In genomic region chrX:8102213-8102668, GRCm38 (mm10) we compare ENCODE assay signal across 21 mouse cellular contexts. TPM values are rescaled to one million over a fixed set of nuclear protein-coding genes. Genes with fewer than 3 reads are reported as not detected.
DNase-seq lines count a peak whose midpoint lies in the region; ATAC-seq lines count a peak whose summit lies in the region.
"Had no signal": no experiment of that assay in that cellular context is flagged by ENCODE, and none has a peak within 500 bp of the region (broad histone marks: within the 10 kb centered on the region; RNA-seq: fewer than 3 reads in every experiment).

No protein-coding gene starts in this region.

- DNase-seq in adrenal gland, postnatal 14 days = peak; percentile 14
- no peak for DNase-seq in adrenal gland, postnatal 25 days
- DNase-seq in 416B (ENCODE audit: low read depth) = peak; percentile 92
- DNase-seq in c-Kit-positive CD71-positive TER-119-positive erythroid progenitor cells, embryonic 14.5 days (ENCODE audit: low spot score) = peak; percentile 73
- DNase-seq in frontal cortex, adult 2 months (ENCODE audit: extremely low spot score in 1 of 2, low spot score in 1 of 2) = no peak
- DNase-seq in testis, postnatal 10 days (ENCODE audit: low spot score) = no peak
- DNase-seq in layer of hippocampus, postnatal 14 days (ENCODE audit: low spot score in 2 of 2) = no peak
- DNase-seq: B cell, adult 2 months; cerebellum, postnatal 25 days; gastrocnemius, postnatal 10 days; kidney, adult 18-20 months; kidney, postnatal 36 days; lung, postnatal 14 days had no signal

- H3K4me2 ChIP-seq in liver, embryonic 15.5 days = peak overlapping the region; percentile 45
- H3K4me2 ChIP-seq: embryonic facial prominence, embryonic 15.5 days; heart, embryonic 15.5 days; hindbrain, embryonic 14.5 days; neural tube, embryonic 13.5 days had no signal

- no peak overlapping the region for H3K9ac ChIP-seq in liver, embryonic 15.5 days
- H3K9ac ChIP-seq: embryonic facial prominence, embryonic 15.5 days; heart, embryonic 15.5 days; hindbrain, embryonic 14.5 days; neural tube, embryonic 13.5 days had no signal

- WGBS in liver, embryonic 15.5 days (ENCODE audit: insufficient replicate concordance) = 25% methylated on average over 7 of the region's 7 CpGs

- H3K27ac ChIP-seq in liver, embryonic 15.5 days (replicated peaks) = peak overlapping the region; percentile 81
- H3K27ac ChIP-seq: embryonic facial prominence, embryonic 15.5 days; heart, embryonic 15.5 days; hindbrain, embryonic 14.5 days; neural tube, embryonic 13.5 days had no signal

- H3K36me3 ChIP-seq in liver, embryonic 15.5 days (replicated peaks) = no peaks in the 10 kb centered on the region
- H3K36me3 ChIP-seq: embryonic facial prominence, embryonic 15.5 days; heart, embryonic 15.5 days; neural tube, embryonic 13.5 days had no signal

- H3K4me1 ChIP-seq in liver, embryonic 15.5 days (replicated peaks) = peaks cover 34% of the 10 kb centered on the region
- H3K4me1 ChIP-seq: embryonic facial prominence, embryonic 15.5 days; heart, embryonic 15.5 days had no signal

- no peak overlapping the region for H3K4me3 ChIP-seq in liver, embryonic 15.5 days (replicated peaks)
- H3K4me3 ChIP-seq: embryonic facial prominence, embryonic 15.5 days; heart, embryonic 15.5 days; neural tube, embryonic 13.5 days had no signal

- H3K9me3 ChIP-seq in liver, embryonic 15.5 days (replicated peaks) = no peaks in the 10 kb centered on the region
- H3K9me3 ChIP-seq: embryonic facial prominence, embryonic 15.5 days; heart, embryonic 15.5 days; neural tube, embryonic 13.5 days had no signal

- ATAC-seq in liver, embryonic 15.5 days (ENCODE audit: insufficient read depth) = peak; percentile 89
- ATAC-seq: activated CD4-positive, CD25-positive, alpha-beta regulatory T cell, adult 4 months; forebrain, embryonic 16.5 days; midbrain, embryonic 16.5 days had no signal

- H3K27me3 ChIP-seq in liver, embryonic 15.5 days = no peaks in the 10 kb centered on the region
- H3K27me3 ChIP-seq: embryonic facial prominence, embryonic 15.5 days; heart, embryonic 15.5 days; neural tube, embryonic 13.5 days had no signal

RNA-seq across cellular contexts. Expression of gene Was, which starts 11.9 kb away (rescaled TPM):
- total RNA-seq in adrenal gland, postnatal 14 days (2021) = 1.9 and 6.8 TPM in 2 replicates
- 0.71 and 1.2 TPM in 2 replicates for total RNA-seq in adrenal gland, postnatal 25 days (2021)
- polyA plus RNA-seq in liver, embryonic 15.5 days (2015; fragmentation: Nextera tagmentation; extraction: Ambion mirVana) = 2.1 and 2.2 TPM in 2 replicates
- polyA plus RNA-seq in frontal cortex, adult 2 months (2012; rRNA removed) = 1.1 and 1.4 TPM in 2 replicates
- 1 to 10 TPM; 2.0 to 2.2 TPM for total RNA-seq in layer of hippocampus, postnatal 14 days (2021)
- polyA plus RNA-seq: forebrain, embryonic 16.5 days had no signal

RNA-seq across cellular contexts. Expression of gene Suv39h1, which starts 27.7 kb away (rescaled TPM):
- 16.7 and 17.5 TPM in 2 replicates for total RNA-seq in adrenal gland, postnatal 14 days (2021)
- 14.7 and 17.7 TPM in 2 replicates for total RNA-seq in adrenal gland, postnatal 25 days (2021)
- polyA plus RNA-seq in liver, embryonic 15.5 days (2015; fragmentation: Nextera tagmentation; extraction: Ambion mirVana) = 31.4 and 33.0 TPM in 2 replicates
- 25.0 and 27.5 TPM in 2 replicates for polyA plus RNA-seq in frontal cortex, adult 2 months (2012; rRNA removed)
- 10 to 100 TPM; 25.0 to 28.2 TPM for total RNA-seq in layer of hippocampus, postnatal 14 days (2021)

RNA-seq across cellular contexts. Expression of gene Wdr13, which starts 30.5 kb away (rescaled TPM):
- total RNA-seq in adrenal gland, postnatal 14 days (2021) = 51.0 and 54.3 TPM in 2 replicates
- 71.8 and 74.9 TPM in 2 replicates for total RNA-seq in adrenal gland, postnatal 25 days (2021)
- 6.0 and 6.2 TPM in 2 replicates for polyA plus RNA-seq in liver, embryonic 15.5 days (2015; fragmentation: Nextera tagmentation; extraction: Ambion mirVana)
- 221 and 236 TPM in 2 replicates for polyA plus RNA-seq in frontal cortex, adult 2 months (2012; rRNA removed)
- total RNA-seq in layer of hippocampus, postnatal 14 days (2021) = 100 to 1,000 TPM; 214 to 218 TPM

RNA-seq across cellular contexts. Expression of gene Rbm3, which starts 43.4 kb away (rescaled TPM):
- total RNA-seq in adrenal gland, postnatal 14 days (2021) = 192 and 276 TPM in 2 replicates
- total RNA-seq in adrenal gland, postnatal 25 days (2021) = 78.5 and 115 TPM in 2 replicates
- 228 and 253 TPM in 2 replicates for polyA plus RNA-seq in liver, embryonic 15.5 days (2015; fragmentation: Nextera tagmentation; extraction: Ambion mirVana)
- polyA plus RNA-seq in frontal cortex, adult 2 months (2012; rRNA removed) = 216 and 235 TPM in 2 replicates
- total RNA-seq in layer of hippocampus, postnatal 14 days (2021) = 100 to 1,000 TPM; 193 to 258 TPM

Comparison
In these comparisons a context has a peak if more than half of its experiments do, and no peak if none do; other contexts are left out.
1. DNase-seq: peak in adrenal gland, postnatal 14 days (single experiment), 416B (single experiment) and c-Kit-positive CD71-positive TER-119-positive erythroid progenitor cells, embryonic 14.5 days (single experiment); none in adrenal gland, postnatal 25 days (single experiment), frontal cortex, adult 2 months (0 of 2), testis, postnatal 10 days (single experiment) and layer of hippocampus, postnatal 14 days (0 of 2).